Mouse (Mus musculus) olfactory bulb, adult 2 months (tissue): ENCODE measurements around the gene Gm11733. TPM values are rescaled to one million over a fixed set of nuclear protein-coding genes. Genes with fewer than 3 reads are reported as not detected.

Experiments
- H3K27ac ChIP-seq: fragments of 200-500 bp; 2 replicates; pipeline ENCODE4 v1.5.1; 2012; ENCODE audit warnings: low read depth, low read length; ENCODE audit not compliant: insufficient read depth
- H3K4me1 ChIP-seq: fragments of 200-500 bp; 2 replicates; pipeline ENCODE4 v1.6.1; 2012; ENCODE audit warnings: low read length; ENCODE audit not compliant: control insufficient read depth, insufficient read depth
- H3K4me3 ChIP-seq: fragments of 200-500 bp; 2 replicates; pipeline ENCODE4 v1.5.1; 2012; ENCODE audit warnings: mild to moderate bottlenecking, low read depth, low read length, moderate library complexity; ENCODE audit not compliant: insufficient read depth
- CTCF ChIP-seq: fragments of 200-500 bp; IDR thresholded peaks from 2 replicates; pipeline ENCODE4 v1.5.1; 2012; ENCODE audit warnings: low read depth, mild to moderate bottlenecking, low read length, moderate library complexity; ENCODE audit not compliant: insufficient read depth
- POLR2A ChIP-seq: fragments of 200-500 bp; IDR thresholded peaks from 2 replicates; pipeline ENCODE4 v1.6.1; 2012; ENCODE audit warnings: mild to moderate bottlenecking, low read depth, low read length, moderate library complexity; ENCODE audit not compliant: insufficient read depth
- WGBS: fragments of 180-500 bp; shearing (Covaris S2); methylation state at CpG from one replicate; pipeline ENCODE4 v1.1.7; 2018; 5-methylcytosine and 5-hydroxymethylcytosine counted together
- polyA plus RNA-seq: library from polyadenylated mRNA; stranded (reverse); fragments of >200 nt; gene quantifications from 2 replicates; pipeline ENCODE4 v1.2.4, GENCODE M21; 2012; ENCODE audit warnings: low replicate concordance; ENCODE audit not compliant: missing spikeins, insufficient read depth, insufficient read length

Gene Gm11733
- polyA plus RNA-seq, 1 experiment: not detected

DNA sequence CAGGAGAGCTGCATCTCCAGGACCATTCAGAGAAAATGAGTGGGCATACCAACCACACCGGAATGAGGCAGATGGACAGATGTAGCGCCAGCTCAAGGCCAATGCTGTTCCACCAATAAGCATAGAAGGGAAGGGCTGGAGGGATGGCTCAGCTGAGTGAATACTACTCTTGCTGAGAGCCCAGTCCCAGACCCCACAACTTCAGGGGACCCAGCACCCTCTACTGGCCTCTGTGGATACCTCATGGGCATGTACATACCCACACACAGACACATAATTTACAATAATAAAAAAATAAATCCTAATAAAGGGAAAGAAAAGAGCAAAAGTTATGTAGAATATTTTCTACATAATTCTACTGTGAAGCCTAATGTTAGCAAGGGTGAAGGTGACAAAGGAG is 9.0 kb upstream of the Gm11733 start:
- peaks cover 40% of the 10 kb centered on the region for H3K4me1 ChIP-seq
- no peak overlapping the region for H3K27ac ChIP-seq
- TF ChIP-seq POLR2A (no peak), CTCF (no peak)
- 98% methylated on average over 2 of the region's 2 CpGs for WGBS
- no peak overlapping the region for H3K4me3 ChIP-seq

DNA sequence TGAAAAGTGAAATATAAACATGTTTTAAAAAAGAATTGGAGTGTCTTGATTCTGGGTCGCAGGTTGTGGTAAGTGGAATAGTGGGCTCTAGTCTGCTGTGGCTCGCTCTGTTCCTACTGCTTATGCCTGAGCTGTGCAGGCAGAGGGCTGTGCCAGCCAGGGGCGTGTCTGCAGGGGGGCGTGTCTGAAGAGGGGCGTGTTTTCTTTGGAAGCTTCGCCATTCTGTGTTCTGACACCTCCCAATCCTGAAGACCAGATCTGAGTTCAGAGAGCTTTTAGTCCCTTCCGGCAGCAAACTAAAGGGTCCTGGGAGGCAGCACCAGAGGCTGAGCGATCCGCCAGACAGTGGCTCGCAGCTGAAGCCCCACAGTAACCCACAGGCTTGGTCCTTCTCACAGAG is 8.5 kb upstream of the Gm11733 start:
- Histone ChIP-seq H3K27ac (no peak overlapping the region), H3K4me1 (peaks cover 43% of the 10 kb centered on the region), H3K4me3 (no peak overlapping the region)
- 50% methylated on average over 10 of the region's 10 CpGs for WGBS
- TF ChIP-seq POLR2A (no peak), CTCF (no peak)

DNA sequence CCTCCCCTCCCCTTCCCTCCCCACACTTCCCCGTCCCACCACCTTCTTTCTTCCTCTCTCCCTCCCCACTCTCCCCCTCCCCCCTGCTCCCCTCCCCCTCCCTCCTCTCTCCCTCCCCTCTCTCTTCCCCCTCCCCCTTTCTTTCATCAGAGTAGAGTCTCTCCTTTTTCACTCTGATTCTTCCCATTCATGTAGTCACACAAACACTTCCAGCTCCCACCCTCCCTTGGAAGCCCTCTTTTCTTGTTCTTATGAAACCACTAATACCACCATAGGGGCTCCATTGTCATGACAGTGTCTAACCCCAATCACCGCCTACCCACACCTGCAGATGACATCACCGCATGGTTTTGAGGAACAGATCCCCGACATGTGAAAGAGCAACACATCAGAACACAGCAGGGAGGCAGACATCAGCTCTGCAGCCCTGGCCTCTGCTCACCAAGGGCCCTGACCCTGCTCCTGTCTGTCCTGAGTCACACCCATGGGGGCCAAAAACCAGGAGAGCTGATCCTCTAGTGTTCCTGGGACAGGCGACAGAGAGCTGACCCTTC is 7.5 kb upstream of the Gm11733 start:
- Histone ChIP-seq H3K27ac (no peak overlapping the region), H3K4me1 (peaks cover 45% of the 10 kb centered on the region), H3K4me3 (no peak overlapping the region)
- 73% methylated on average over 5 of the region's 5 CpGs for WGBS
- TF ChIP-seq POLR2A: no peak
- no peak for TF ChIP-seq CTCF

DNA sequence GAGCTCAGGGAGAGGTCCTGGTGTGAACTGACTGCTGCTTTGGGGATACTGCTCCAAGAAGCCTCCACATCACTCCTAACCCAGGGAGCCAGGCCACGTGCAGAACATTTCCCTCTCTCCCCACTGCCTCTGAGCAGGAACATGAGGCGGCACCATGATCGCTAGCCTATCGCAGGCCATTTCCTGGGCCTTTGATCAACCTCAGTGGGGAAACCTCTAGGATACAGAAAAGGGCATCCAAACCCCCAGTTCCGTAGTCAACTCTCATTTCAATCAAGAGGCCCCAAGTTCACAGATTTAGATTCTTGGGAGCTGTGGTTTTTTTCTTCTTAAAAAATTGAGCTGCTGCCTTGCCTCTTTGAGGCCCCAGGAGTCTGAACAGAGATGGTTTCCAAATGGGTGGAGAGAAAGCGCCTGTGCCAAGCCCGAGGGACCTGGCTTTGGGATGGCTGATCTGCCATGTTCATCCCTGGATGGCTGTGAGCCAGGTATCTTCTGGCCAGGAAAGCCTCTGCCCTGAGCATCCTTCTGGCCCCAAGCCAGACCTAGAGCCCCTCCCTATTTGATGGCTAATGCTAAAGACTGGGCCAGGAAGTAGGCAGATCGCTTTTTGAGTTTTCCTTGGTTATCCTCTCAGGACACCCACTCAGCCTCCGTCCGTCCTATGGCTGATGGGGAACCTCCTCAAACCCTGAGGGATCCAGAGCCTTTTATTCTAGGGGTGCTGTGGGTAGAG is 5.7 kb upstream of the Gm11733 start:
- Histone ChIP-seq H3K4me3 (no peak overlapping the region), H3K4me1 (peaks cover 44% of the 10 kb centered on the region), H3K27ac (peak overlapping the region; percentile 85)
- TF ChIP-seq CTCF (no peak), POLR2A (no peak)
- 60% methylated on average over 10 of the region's 10 CpGs for WGBS

DNA sequence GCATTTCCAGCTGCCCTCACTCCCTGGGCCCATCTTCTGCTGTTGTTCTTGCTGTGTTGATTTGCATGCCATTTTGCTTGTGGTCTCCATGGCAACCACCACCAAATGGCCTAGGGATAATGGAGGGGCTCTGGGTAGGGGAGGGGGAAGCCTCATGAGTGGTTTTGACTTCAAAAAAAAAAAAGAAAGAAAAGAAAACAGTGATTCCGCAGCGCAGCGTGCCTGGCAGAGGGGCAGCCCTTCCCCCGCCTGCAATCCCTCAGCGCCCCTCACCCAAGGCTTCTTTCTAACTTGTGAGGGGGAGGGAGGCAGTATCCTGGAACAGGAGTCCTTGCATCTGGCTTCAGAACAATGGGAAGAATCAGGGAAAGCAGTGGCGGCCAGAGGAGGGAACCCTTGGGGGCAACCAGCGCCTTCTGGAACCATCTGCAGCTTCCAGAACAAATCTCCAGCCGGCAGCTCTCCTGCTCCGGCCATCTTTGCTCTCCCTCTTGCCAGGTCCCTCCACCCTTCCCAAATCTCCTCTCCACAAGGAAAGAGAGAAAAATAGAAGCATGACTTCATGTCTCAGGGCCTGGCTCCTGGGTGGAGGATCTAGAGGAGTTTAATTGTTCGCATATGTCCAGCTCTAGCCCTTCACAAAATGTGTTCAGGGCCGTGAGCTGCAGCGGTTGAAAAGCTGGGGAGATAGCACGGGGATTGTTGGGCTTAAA is 5.0 kb upstream of the Gm11733 start:
- 18% methylated on average over 13 of the region's 13 CpGs for WGBS
- no peak for TF ChIP-seq POLR2A
- TF ChIP-seq CTCF: no peak
- H3K27ac ChIP-seq: peak overlapping the region; percentile 85
- H3K4me1 ChIP-seq: peaks cover 50% of the 10 kb centered on the region
- no peak overlapping the region for H3K4me3 ChIP-seq

DNA sequence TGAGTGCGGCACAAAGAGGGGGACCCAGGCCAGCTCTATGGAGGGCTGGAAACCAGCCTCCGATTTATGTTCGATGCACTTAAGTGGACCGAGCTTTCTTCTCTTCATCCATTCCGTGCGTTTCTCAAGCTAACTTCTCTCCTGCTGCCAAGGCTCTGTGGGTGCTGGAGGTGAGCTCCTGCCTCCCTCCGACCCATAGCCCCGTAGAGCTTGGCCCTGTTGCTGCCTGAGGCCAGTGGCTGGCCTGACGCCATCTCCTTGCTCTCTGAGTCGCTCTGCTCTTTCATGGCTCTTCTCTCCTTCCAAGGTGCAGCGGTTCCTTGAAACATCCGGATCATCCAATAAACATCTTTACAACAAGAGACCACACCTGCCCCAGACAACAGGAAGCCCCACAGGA is 4.4 kb upstream of the Gm11733 start:
- Histone ChIP-seq H3K4me3 (no peak overlapping the region), H3K27ac (peak overlapping the region; percentile 85), H3K4me1 (peaks cover 55% of the 10 kb centered on the region)
- TF ChIP-seq CTCF (no peak), POLR2A (no peak)
- 27% methylated on average over 12 of the region's 12 CpGs for WGBS

DNA sequence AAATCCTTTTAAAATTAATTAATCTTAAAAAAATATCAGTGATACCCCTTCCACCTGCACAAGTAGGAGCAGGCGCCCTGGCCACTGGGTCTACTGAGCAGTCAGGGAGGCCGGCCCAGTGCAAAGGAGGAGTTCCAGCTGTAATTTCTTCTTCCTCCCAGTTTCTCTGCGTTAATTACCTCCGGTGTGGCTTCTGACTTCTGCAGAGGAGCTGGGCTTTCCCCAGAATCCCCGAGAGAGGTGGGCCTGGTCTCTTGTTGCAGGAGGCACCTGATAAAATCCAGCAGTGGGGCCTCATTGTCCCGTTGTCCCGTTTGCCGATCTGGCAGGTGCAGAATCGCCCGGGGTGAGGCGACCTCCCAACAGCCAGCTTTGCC is 1.9 kb upstream of the Gm11733 start:
- Histone ChIP-seq H3K4me1 (peaks cover 57% of the 10 kb centered on the region), H3K27ac (peak overlapping the region; percentile 91; the same call in 1 of the 2 replicates), H3K4me3 (peak overlapping the region; percentile 27)
- TF ChIP-seq POLR2A (no peak), CTCF (no peak)
- 15% methylated on average over 11 of the region's 11 CpGs for WGBS

DNA sequence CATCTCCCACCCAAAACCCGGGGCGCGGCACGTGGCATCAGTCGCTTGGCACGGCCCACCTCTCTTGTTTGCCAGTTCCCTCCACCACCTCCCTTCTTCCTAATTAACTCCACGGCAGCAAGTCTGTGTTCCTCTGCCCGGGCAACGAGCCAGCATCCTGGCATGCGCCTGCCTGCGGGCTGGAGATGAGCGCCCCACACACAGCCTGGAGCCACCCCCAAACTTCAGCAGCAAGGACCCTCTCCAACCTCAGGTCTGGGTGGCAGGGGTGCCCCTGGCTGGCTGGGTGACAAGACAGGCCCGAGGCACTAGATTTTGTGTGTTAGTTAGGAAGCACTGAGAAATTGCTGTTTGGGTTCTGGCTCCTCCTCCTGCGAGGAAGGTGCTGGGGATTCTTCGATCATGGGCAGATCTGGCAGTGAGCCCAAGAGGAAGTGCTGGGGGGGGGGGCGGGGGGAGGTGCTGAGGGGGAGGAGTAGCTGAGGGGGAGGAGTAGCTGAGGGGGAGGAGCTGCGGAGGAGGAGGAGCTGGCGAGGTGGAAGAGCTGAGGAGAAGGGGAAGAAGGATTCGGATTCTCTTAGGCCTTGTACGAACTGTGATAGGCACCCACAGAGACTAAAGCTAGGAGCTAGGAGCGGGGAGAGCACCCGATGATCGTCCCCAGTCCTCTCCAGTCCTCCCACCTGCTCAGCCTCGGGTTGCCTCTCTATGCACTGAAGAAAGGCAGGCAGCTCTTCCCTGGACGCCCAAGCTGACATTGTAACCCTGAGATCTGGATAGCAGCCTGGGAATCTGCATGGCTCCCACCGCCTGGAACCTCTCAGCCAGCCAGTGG is 1.3 kb upstream of the Gm11733 start:
- WGBS: 4% methylated on average over 25 of the region's 26 CpGs
- Histone ChIP-seq H3K4me3 (peak overlapping the region; percentile 27), H3K27ac (peak overlapping the region; percentile 91), H3K4me1 (peaks cover 57% of the 10 kb centered on the region)
- TF ChIP-seq POLR2A: no peak
- TF ChIP-seq CTCF: no peak
